Mouse (Mus musculus) olfactory bulb, adult 2 months (tissue): ENCODE measurements around the gene Creb3. TPM values are rescaled to one million over a fixed set of nuclear protein-coding genes. Genes with fewer than 3 reads are reported as not detected.
"Not testable (repeated sequence)": the region's sequence is repeated elsewhere in the genome, so short reads cannot be mapped to it uniquely, and the experiment has no call there.

ENCODE experiments used
- H3K27ac ChIP-seq: fragments of 200-500 bp; 2 replicates; pipeline ENCODE4 v1.5.1; 2012; ENCODE audit warnings: low read depth, low read length; ENCODE audit not compliant: insufficient read depth
- H3K4me1 ChIP-seq: fragments of 200-500 bp; 2 replicates; pipeline ENCODE4 v1.6.1; 2012; ENCODE audit warnings: low read length; ENCODE audit not compliant: control insufficient read depth, insufficient read depth
- H3K4me3 ChIP-seq: fragments of 200-500 bp; 2 replicates; pipeline ENCODE4 v1.5.1; 2012; ENCODE audit warnings: mild to moderate bottlenecking, low read depth, low read length, moderate library complexity; ENCODE audit not compliant: insufficient read depth
- CTCF ChIP-seq: fragments of 200-500 bp; IDR thresholded peaks from 2 replicates; pipeline ENCODE4 v1.5.1; 2012; ENCODE audit warnings: low read depth, mild to moderate bottlenecking, low read length, moderate library complexity; ENCODE audit not compliant: insufficient read depth
- POLR2A ChIP-seq: fragments of 200-500 bp; IDR thresholded peaks from 2 replicates; pipeline ENCODE4 v1.6.1; 2012; ENCODE audit warnings: mild to moderate bottlenecking, low read depth, low read length, moderate library complexity; ENCODE audit not compliant: insufficient read depth
- WGBS: fragments of 180-500 bp; shearing (Covaris S2); methylation state at CpG from one replicate; pipeline ENCODE4 v1.1.7; 2018; 5-methylcytosine and 5-hydroxymethylcytosine counted together
- polyA plus RNA-seq: library from polyadenylated mRNA; stranded (reverse); fragments of >200 nt; gene quantifications from 2 replicates; pipeline ENCODE4 v1.2.4, GENCODE M21; 2012; ENCODE audit warnings: low replicate concordance; ENCODE audit not compliant: missing spikeins, insufficient read depth, insufficient read length

The Creb3 gene
- polyA plus RNA-seq, 1 experiment: not detected

GRCm38 (mm10) chr4:43549055-43549454 is 13.1 kb upstream of the Creb3 start:
- Histone ChIP-seq H3K4me1 (no peaks in the 10 kb centered on the region), H3K4me3 (no peak overlapping the region), H3K27ac (no peak overlapping the region)
- TF ChIP-seq CTCF (no peak), POLR2A (no peak)
- 95% methylated on average over 12 of the region's 12 CpGs for WGBS

GRCm38 (mm10) chr4:43551854-43552253 is 10.3 kb upstream of the Creb3 start:
- not testable (repeated sequence) for H3K4me3 ChIP-seq, H3K27ac ChIP-seq, H3K4me1 ChIP-seq
- 91% methylated on average over 6 of the region's 6 CpGs for WGBS

- 82% methylated on average over 5 of the region's 5 CpGs for WGBS
- Histone ChIP-seq H3K4me1 (peaks cover 2% of the 10 kb centered on the region), H3K27ac (no peak overlapping the region), H3K4me3 (no peak overlapping the region)
- TF ChIP-seq POLR2A: no peak
- no peak for TF ChIP-seq CTCF
Measured at GRCm38 (mm10) chr4:43552437-43552836, 9.7 kb upstream of the Creb3 start.

- TF ChIP-seq POLR2A (no peak), CTCF (no peak)
- H3K27ac ChIP-seq: no peak overlapping the region
- H3K4me1 ChIP-seq: peaks cover 13% of the 10 kb centered on the region
- no peak overlapping the region for H3K4me3 ChIP-seq
Measured at GRCm38 (mm10) chr4:43553891-43554290, 8.2 kb upstream of the Creb3 start.

- no peak overlapping the region for H3K27ac ChIP-seq
- TF ChIP-seq CTCF (no peak), POLR2A (no peak)
- peaks cover 28% of the 10 kb centered on the region for H3K4me1 ChIP-seq
- H3K4me3 ChIP-seq: no peak overlapping the region
- 97% methylated on average over 7 of the region's 7 CpGs for WGBS
Measured at GRCm38 (mm10) chr4:43555926-43556325, 6.2 kb upstream of the Creb3 start.

- peaks cover 30% of the 10 kb centered on the region for H3K4me1 ChIP-seq
- no peak for TF ChIP-seq POLR2A
- TF ChIP-seq CTCF: no peak
- no peak overlapping the region for H3K4me3 ChIP-seq
- 60% methylated on average over 5 of the region's 5 CpGs for WGBS
- peak overlapping the region; percentile 1; the same call in 1 of the 2 replicates for H3K27ac ChIP-seq
Measured at GRCm38 (mm10) chr4:43558028-43558630, 4.0 kb upstream of the Creb3 start.

- Histone ChIP-seq H3K4me3 (peak overlapping the region; percentile 15; the same call in 1 of the 2 replicates), H3K27ac (peak overlapping the region; percentile 86), H3K4me1 (peaks cover 33% of the 10 kb centered on the region)
- no peak for TF ChIP-seq POLR2A
- no peak for TF ChIP-seq CTCF
- 28% methylated on average over 13 of the region's 13 CpGs for WGBS
Measured at GRCm38 (mm10) chr4:43558631-43559356, 3.3 kb upstream of the Creb3 start.

GRCm38 (mm10) chr4:43559519-43560242 is 2.5 kb upstream of the Creb3 start:
- Histone ChIP-seq H3K27ac (peak overlapping the region; percentile 62), H3K4me3 (no peak overlapping the region; the same call in 1 of the 2 replicates), H3K4me1 (peaks cover 33% of the 10 kb centered on the region)
- TF ChIP-seq CTCF: no peak
- TF ChIP-seq POLR2A: no peak
- 79% methylated on average over 13 of the region's 13 CpGs for WGBS

- Histone ChIP-seq H3K4me3 (no peak overlapping the region; the same call in 1 of the 2 replicates), H3K27ac (no peak overlapping the region), H3K4me1 (peaks cover 33% of the 10 kb centered on the region)
- 60% methylated on average over 6 of the region's 6 CpGs for WGBS
- no peak for TF ChIP-seq CTCF
Measured at GRCm38 (mm10) chr4:43560243-43560611, 1.9 kb upstream of the Creb3 start.
